Mouse (Mus musculus): ENCODE measurements around the gene U2af1. TPM values are rescaled to one million over a fixed set of nuclear protein-coding genes. Genes with fewer than 3 reads are reported as not detected.
"Not testable (repeated sequence)": the region's sequence is repeated elsewhere in the genome, so short reads cannot be mapped to it uniquely, and the experiment has no call there.

Gene U2af1
- polyA plus RNA-seq, 1 experiment from 2014 or later, result 266 TPM

- H3K4me1 ChIP-seq (replicated peaks; ENCODE audit: control insufficient read depth, insufficient read depth, low read length); H3K9ac ChIP-seq (replicated peaks; ENCODE audit: low read depth, low read length); H3K4me3 ChIP-seq (replicated peaks; ENCODE audit: low read length); H3K36me3 ChIP-seq (ENCODE audit: control insufficient read depth, insufficient read depth); H3K27me3 ChIP-seq (replicated peaks; ENCODE audit: control insufficient read depth, insufficient read depth, low read length); ATAC-seq; H3K4me2 ChIP-seq (ENCODE audit: low read length); H3K27ac ChIP-seq (ENCODE audit: low read length); H3K9me3 ChIP-seq (ENCODE audit: control insufficient read depth, low read length): not testable (repeated sequence)
- whole genome bisulfite sequencing, result 99% methylated on average over 3 of the region's 3 CpGs
Measured at GRCm38 (mm10) chr17:31609173-31609572, 49.5 kb downstream of the U2af1 start.

- Histone ChIP-seq H3K4me2 (ENCODE audit: low read length) (no peak overlapping the region), H3K27me3 (replicated peaks; ENCODE audit: control insufficient read depth, insufficient read depth, low read length) (no peaks in the 10 kb centered on the region), H3K27ac (ENCODE audit: low read length) (no peak overlapping the region), H3K9me3 (ENCODE audit: control insufficient read depth, low read length) (no peaks in the 10 kb centered on the region), H3K4me3 (replicated peaks; ENCODE audit: low read length) (no peak overlapping the region), H3K36me3 (ENCODE audit: control insufficient read depth, insufficient read depth) (peaks cover 8% of the 10 kb centered on the region; the same call in 1 of the 2 replicates), H3K9ac (replicated peaks; ENCODE audit: low read depth, low read length) (no peak overlapping the region), H3K4me1 (replicated peaks; ENCODE audit: control insufficient read depth, insufficient read depth, low read length) (no peaks in the 10 kb centered on the region)
- no peak for ATAC-seq
- 86% methylated on average over 8 of the region's 8 CpGs for WGBS
Measured at GRCm38 (mm10) chr17:31607256-31607951, 51.3 kb downstream of the U2af1 start.

DNA sequence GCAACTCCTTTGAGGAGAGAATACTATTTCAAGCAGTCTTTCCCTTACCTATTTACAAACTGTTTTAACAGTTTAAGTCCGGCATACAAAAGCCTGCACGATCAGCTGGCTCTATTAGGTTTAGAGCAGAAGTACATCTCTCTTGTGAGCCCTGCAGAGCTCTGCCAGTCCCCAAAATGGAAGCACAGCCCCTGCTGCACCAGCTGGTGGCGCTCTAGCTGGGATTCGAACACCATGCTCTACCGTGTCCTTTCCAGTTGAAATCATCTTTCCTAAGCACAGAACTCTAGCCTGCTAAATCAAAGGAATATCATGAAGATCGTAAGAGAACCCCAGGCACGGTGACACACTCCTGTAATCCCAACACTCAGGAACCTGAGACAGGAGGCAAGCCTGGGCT, 52.3 kb downstream of the U2af1 start:
- no peak overlapping the region for H3K4me2 ChIP-seq (ENCODE audit: low read length)
- no peak for ATAC-seq
- 73% methylated on average over 7 of the region's 7 CpGs for whole genome bisulfite sequencing
- H3K27me3 ChIP-seq (replicated peaks; ENCODE audit: control insufficient read depth, insufficient read depth, low read length), result no peaks in the 10 kb centered on the region
- no peaks in the 10 kb centered on the region for H3K4me1 ChIP-seq (replicated peaks; ENCODE audit: control insufficient read depth, insufficient read depth, low read length)
- H3K36me3 ChIP-seq (ENCODE audit: control insufficient read depth, insufficient read depth), result peaks cover 8% of the 10 kb centered on the region; the same call in 1 of the 2 replicates
- H3K9me3 ChIP-seq (ENCODE audit: control insufficient read depth, low read length), result no peaks in the 10 kb centered on the region
- H3K4me3 ChIP-seq (replicated peaks; ENCODE audit: low read length), result no peak overlapping the region
- no peak overlapping the region for H3K27ac ChIP-seq (ENCODE audit: low read length)
- H3K9ac ChIP-seq (replicated peaks; ENCODE audit: low read depth, low read length), result no peak overlapping the region

DNA sequence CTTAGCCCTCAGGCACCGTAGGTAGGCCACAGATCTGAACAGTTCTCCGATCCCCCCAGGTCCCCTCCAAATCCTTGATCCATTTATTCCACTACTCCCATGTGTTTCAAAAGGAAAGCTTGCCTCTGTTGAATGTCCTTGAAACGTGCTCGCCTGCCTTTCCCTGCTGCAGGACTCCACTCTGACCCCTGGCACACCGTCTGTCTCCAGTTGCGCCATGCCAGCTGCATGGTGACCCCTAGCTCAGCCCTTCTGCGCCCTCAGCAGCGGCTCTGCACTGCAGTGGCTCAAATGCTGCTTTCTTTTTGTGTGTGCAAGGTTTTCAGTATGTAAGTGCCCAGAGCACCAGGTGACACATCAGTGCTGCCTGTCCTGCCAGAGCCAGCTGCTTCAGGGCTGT, 60.1 kb downstream of the U2af1 start:
- H3K27ac ChIP-seq (ENCODE audit: low read length), result no peak overlapping the region
- no peak for ATAC-seq
- no peak overlapping the region for H3K4me2 ChIP-seq (ENCODE audit: low read length)
- no peak overlapping the region for H3K4me3 ChIP-seq (replicated peaks; ENCODE audit: low read length)
- H3K9me3 ChIP-seq (ENCODE audit: control insufficient read depth, low read length), result no peaks in the 10 kb centered on the region
- H3K4me1 ChIP-seq (replicated peaks; ENCODE audit: control insufficient read depth, insufficient read depth, low read length), result no peaks in the 10 kb centered on the region
- no peak overlapping the region for H3K9ac ChIP-seq (replicated peaks; ENCODE audit: low read depth, low read length)
- WGBS, result 89% methylated on average over 8 of the region's 8 CpGs
- H3K27me3 ChIP-seq (replicated peaks; ENCODE audit: control insufficient read depth, insufficient read depth, low read length), result no peaks in the 10 kb centered on the region
- H3K36me3 ChIP-seq (ENCODE audit: control insufficient read depth, insufficient read depth), result peaks cover 14% of the 10 kb centered on the region

GRCm38 (mm10) chr17:31597957-31598356, 60.7 kb downstream of the U2af1 start:
- no peak for ATAC-seq
- Histone ChIP-seq H3K27me3 (replicated peaks; ENCODE audit: control insufficient read depth, insufficient read depth, low read length) (no peaks in the 10 kb centered on the region), H3K9me3 (ENCODE audit: control insufficient read depth, low read length) (no peaks in the 10 kb centered on the region), H3K27ac (ENCODE audit: low read length) (no peak overlapping the region), H3K4me3 (replicated peaks; ENCODE audit: low read length) (no peak overlapping the region), H3K9ac (replicated peaks; ENCODE audit: low read depth, low read length) (no peak overlapping the region), H3K36me3 (ENCODE audit: control insufficient read depth, insufficient read depth) (peaks cover 13% of the 10 kb centered on the region), H3K4me2 (ENCODE audit: low read length) (no peak overlapping the region), H3K4me1 (replicated peaks; ENCODE audit: control insufficient read depth, insufficient read depth, low read length) (no peaks in the 10 kb centered on the region)
- WGBS, result 89% methylated on average over 9 of the region's 9 CpGs

Other genes starting within 250 kb of the U2af1 start
- 39.4 and 43.8 TPM in 2 replicates for gene Wdr4, start 138.9 kb downstream of the U2af1 start, polyA plus RNA-seq (2015; fragmentation: Nextera tagmentation; extraction: Ambion mirVana)
- gene Ndufv3, start 138.8 kb downstream of the U2af1 start, polyA plus RNA-seq (2015; fragmentation: Nextera tagmentation; extraction: Ambion mirVana), result 294 and 316 TPM in 2 replicates
- 32.2 and 36.0 TPM in 2 replicates for gene Pknox1, start 94.2 kb downstream of the U2af1 start, polyA plus RNA-seq (2015; fragmentation: Nextera tagmentation; extraction: Ambion mirVana)
- gene Cbs, start 21.7 kb downstream of the U2af1 start, polyA plus RNA-seq (2015; fragmentation: Nextera tagmentation; extraction: Ambion mirVana), result 8.7 and 12.9 TPM in 2 replicates
- gene Cryaa, start 18.9 kb upstream of the U2af1 start, polyA plus RNA-seq (2015; fragmentation: Nextera tagmentation; extraction: Ambion mirVana), result not detected in 2 replicates
- gene Sik1, start 196.9 kb upstream of the U2af1 start, polyA plus RNA-seq (2015; fragmentation: Nextera tagmentation; extraction: Ambion mirVana), result 19.9 and 20.1 TPM in 2 replicates

Measured in forebrain, embryonic 16.5 days (tissue).